Mouse (Mus musculus): ENCODE results near the gene Slc9a5. TPM values are rescaled to one million over a fixed set of nuclear protein-coding genes. Genes with fewer than 3 reads are reported as not detected.

Gene Slc9a5
- polyA plus RNA-seq, 1 experiment from 2014 or later, result 6.4 TPM

DNA sequence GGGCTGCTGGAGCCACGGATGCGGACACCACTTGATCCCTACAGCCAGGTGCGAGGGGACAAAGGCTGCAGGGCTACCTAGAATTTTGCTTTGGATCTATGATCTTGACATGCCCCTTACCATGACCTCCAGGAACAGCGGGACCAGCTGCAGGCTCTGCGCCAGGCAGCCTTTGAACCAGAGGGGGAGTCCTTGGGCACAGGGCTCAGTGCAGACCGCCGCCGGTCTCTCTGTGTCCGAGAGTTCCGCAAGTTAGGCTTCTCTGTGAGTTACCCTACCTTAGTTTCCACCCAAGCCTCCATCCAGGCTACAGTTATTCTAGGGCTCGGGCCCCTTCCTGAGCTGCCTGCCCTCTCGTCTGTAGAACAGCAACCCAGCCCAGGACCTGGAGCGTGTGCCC lies 41.0 kb upstream of the Slc9a5 start:
- Histone ChIP-seq H3K36me3 (ENCODE audit: control insufficient read depth, insufficient read depth, low read length) (peaks cover 15% of the 10 kb centered on the region), H3K27me3 (ENCODE audit: control insufficient read depth, insufficient read depth, low read length) (no peaks in the 10 kb centered on the region), H3K4me1 (ENCODE audit: control insufficient read depth, insufficient read depth, low read length) (peaks cover 12% of the 10 kb centered on the region), H3K4me2 (ENCODE audit: low read depth, severe bottlenecking) (no peak overlapping the region), H3K4me3 (ENCODE audit: low read depth, low read length) (no peak overlapping the region), H3K27ac (replicated peaks; ENCODE audit: low read depth, low read length) (no peak overlapping the region), H3K9me3 (ENCODE audit: control insufficient read depth, low read length) (no peaks in the 10 kb centered on the region), H3K9ac (ENCODE audit: low read length) (no peak overlapping the region)
- DNase-seq (ENCODE audit: low spot score), result no peak
- no peak for ATAC-seq (ENCODE audit: insufficient number of reproducible peaks, low FRiP score, low TSS enrichment, low read depth)
- WGBS, result 94% methylated on average over 13 of the region's 13 CpGs

GRCm38 (mm10) chr8:105308428-105308827 lies 40.2 kb upstream of the Slc9a5 start:
- H3K27ac ChIP-seq (replicated peaks; ENCODE audit: low read depth, low read length), result no peak overlapping the region
- no peaks in the 10 kb centered on the region for H3K27me3 ChIP-seq (ENCODE audit: control insufficient read depth, insufficient read depth, low read length)
- ATAC-seq (ENCODE audit: insufficient number of reproducible peaks, low FRiP score, low TSS enrichment, low read depth) (no peak), DNase-seq (ENCODE audit: low spot score) (no peak)
- H3K9ac ChIP-seq (ENCODE audit: low read length), result no peak overlapping the region
- H3K36me3 ChIP-seq (ENCODE audit: control insufficient read depth, insufficient read depth, low read length), result peaks cover 17% of the 10 kb centered on the region
- peaks cover 12% of the 10 kb centered on the region for H3K4me1 ChIP-seq (ENCODE audit: control insufficient read depth, insufficient read depth, low read length)
- H3K4me3 ChIP-seq (ENCODE audit: low read depth, low read length), result no peak overlapping the region
- 95% methylated on average over 10 of the region's 10 CpGs for WGBS
- H3K9me3 ChIP-seq (ENCODE audit: control insufficient read depth, low read length), result no peaks in the 10 kb centered on the region
- H3K4me2 ChIP-seq (ENCODE audit: low read depth, severe bottlenecking), result no peak overlapping the region

GRCm38 (mm10) chr8:105309142-105309847 lies 39.3 kb upstream of the Slc9a5 start:
- no peak for ATAC-seq (ENCODE audit: insufficient number of reproducible peaks, low FRiP score, low TSS enrichment, low read depth)
- H3K27me3 ChIP-seq (ENCODE audit: control insufficient read depth, insufficient read depth, low read length), result no peaks in the 10 kb centered on the region
- peaks cover 12% of the 10 kb centered on the region for H3K4me1 ChIP-seq (ENCODE audit: control insufficient read depth, insufficient read depth, low read length)
- no peak for DNase-seq (ENCODE audit: low spot score)
- peaks cover 16% of the 10 kb centered on the region for H3K36me3 ChIP-seq (ENCODE audit: control insufficient read depth, insufficient read depth, low read length)
- no peak overlapping the region for H3K9ac ChIP-seq (ENCODE audit: low read length)
- 75% methylated on average over 15 of the region's 15 CpGs for WGBS
- H3K27ac ChIP-seq (replicated peaks; ENCODE audit: low read depth, low read length), result no peak overlapping the region
- no peak overlapping the region for H3K4me3 ChIP-seq (ENCODE audit: low read depth, low read length)
- no peak overlapping the region for H3K4me2 ChIP-seq (ENCODE audit: low read depth, severe bottlenecking)
- no peaks in the 10 kb centered on the region for H3K9me3 ChIP-seq (ENCODE audit: control insufficient read depth, low read length)

DNA sequence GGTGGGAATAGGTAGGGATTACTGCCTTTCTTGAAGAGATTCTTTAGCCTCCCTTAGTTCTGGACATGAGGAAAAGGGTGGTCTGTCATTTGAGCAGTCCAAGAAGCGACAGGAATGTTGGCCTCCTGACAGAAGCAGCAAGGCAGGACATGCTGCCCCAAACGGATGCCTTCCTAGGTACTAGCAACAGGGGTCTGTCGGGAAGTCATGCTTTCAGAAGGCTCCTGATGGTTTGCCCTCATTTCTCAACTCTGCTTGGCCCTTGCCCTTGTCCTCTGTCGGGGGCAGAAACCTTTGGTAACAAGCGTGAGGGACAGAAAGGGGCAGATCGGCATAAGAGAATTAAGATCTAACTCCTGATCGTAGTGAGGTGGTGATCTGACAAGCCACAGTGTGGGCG lies 38.5 kb upstream of the Slc9a5 start:
- no peak overlapping the region for H3K4me3 ChIP-seq (ENCODE audit: low read depth, low read length)
- no peaks in the 10 kb centered on the region for H3K27me3 ChIP-seq (ENCODE audit: control insufficient read depth, insufficient read depth, low read length)
- no peak overlapping the region for H3K9ac ChIP-seq (ENCODE audit: low read length)
- no peak for DNase-seq (ENCODE audit: low spot score)
- H3K4me2 ChIP-seq (ENCODE audit: low read depth, severe bottlenecking), result no peak overlapping the region
- H3K27ac ChIP-seq (replicated peaks; ENCODE audit: low read depth, low read length), result no peak overlapping the region
- H3K4me1 ChIP-seq (ENCODE audit: control insufficient read depth, insufficient read depth, low read length), result peaks cover 12% of the 10 kb centered on the region
- H3K9me3 ChIP-seq (ENCODE audit: control insufficient read depth, low read length), result no peaks in the 10 kb centered on the region
- WGBS, result 87% methylated on average over 8 of the region's 8 CpGs
- peaks cover 16% of the 10 kb centered on the region for H3K36me3 ChIP-seq (ENCODE audit: control insufficient read depth, insufficient read depth, low read length)
- ATAC-seq (ENCODE audit: insufficient number of reproducible peaks, low FRiP score, low TSS enrichment, low read depth), result no peak

- 88% methylated on average over 1 of the region's 1 CpGs for WGBS
- ATAC-seq (ENCODE audit: insufficient number of reproducible peaks, low FRiP score, low TSS enrichment, low read depth) (no peak), DNase-seq (ENCODE audit: low spot score) (no peak)
- no peak overlapping the region for H3K27ac ChIP-seq (replicated peaks; ENCODE audit: low read depth, low read length)
- no peaks in the 10 kb centered on the region for H3K9me3 ChIP-seq (ENCODE audit: control insufficient read depth, low read length)
- peaks cover 19% of the 10 kb centered on the region for H3K36me3 ChIP-seq (ENCODE audit: control insufficient read depth, insufficient read depth, low read length)
- H3K4me2 ChIP-seq (ENCODE audit: low read depth, severe bottlenecking), result no peak overlapping the region
- no peak overlapping the region for H3K4me3 ChIP-seq (ENCODE audit: low read depth, low read length)
- H3K4me1 ChIP-seq (ENCODE audit: control insufficient read depth, insufficient read depth, low read length), result no peaks in the 10 kb centered on the region
- no peak overlapping the region for H3K9ac ChIP-seq (ENCODE audit: low read length)
- H3K27me3 ChIP-seq (ENCODE audit: control insufficient read depth, insufficient read depth, low read length), result no peaks in the 10 kb centered on the region
Measured at GRCm38 (mm10) chr8:105311718-105312117, 36.9 kb upstream of the Slc9a5 start.

GRCm38 (mm10) chr8:105312891-105313481 lies 35.7 kb upstream of the Slc9a5 start:
- Histone ChIP-seq H3K9ac (ENCODE audit: low read length) (no peak overlapping the region), H3K27ac (replicated peaks; ENCODE audit: low read depth, low read length) (no peak overlapping the region), H3K36me3 (ENCODE audit: control insufficient read depth, insufficient read depth, low read length) (peaks cover 17% of the 10 kb centered on the region), H3K4me3 (ENCODE audit: low read depth, low read length) (no peak overlapping the region), H3K4me1 (ENCODE audit: control insufficient read depth, insufficient read depth, low read length) (no peaks in the 10 kb centered on the region), H3K27me3 (ENCODE audit: control insufficient read depth, insufficient read depth, low read length) (no peaks in the 10 kb centered on the region), H3K4me2 (ENCODE audit: low read depth, severe bottlenecking) (no peak overlapping the region), H3K9me3 (ENCODE audit: control insufficient read depth, low read length) (no peaks in the 10 kb centered on the region)
- no peak for ATAC-seq (ENCODE audit: insufficient number of reproducible peaks, low FRiP score, low TSS enrichment, low read depth)
- no peak for DNase-seq (ENCODE audit: low spot score)
- 87% methylated on average over 8 of the region's 8 CpGs for WGBS

DNA sequence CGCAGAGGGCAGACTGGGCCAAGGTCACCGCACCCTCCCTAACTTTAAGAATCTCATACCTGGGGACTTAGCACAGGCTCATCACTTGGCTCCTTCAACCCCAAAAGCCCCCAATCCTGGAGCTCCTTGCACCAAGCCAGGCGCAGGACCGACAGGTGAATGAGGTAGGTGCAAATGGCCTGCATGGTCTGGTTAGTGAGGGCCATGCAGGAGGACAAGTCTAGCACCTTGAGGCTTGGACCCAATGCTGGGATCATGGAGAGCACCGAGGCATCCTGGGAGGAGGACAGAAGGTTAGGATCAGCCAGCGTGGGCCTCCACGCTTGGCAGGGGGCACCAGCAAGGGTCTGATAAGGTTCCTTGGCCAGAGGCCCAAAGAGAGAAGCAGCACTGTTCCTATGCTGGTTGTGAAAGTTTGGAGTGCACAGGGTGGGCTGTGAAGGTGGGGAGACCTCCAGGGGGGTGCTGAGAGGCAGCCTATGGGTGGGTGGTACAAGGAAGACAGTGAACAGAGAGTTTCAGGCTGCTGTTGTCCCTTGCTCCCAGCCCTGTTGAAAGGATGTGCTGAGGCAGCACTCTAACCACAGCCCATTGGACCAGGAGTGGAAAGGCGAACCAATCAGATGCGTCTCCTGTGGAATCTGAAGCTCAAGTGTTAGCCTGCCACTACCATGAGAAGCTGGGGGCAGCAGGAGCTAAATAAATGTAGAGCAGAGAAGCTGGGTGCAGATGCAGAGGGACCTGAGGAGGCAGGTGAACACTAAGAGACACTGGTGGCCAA lies 34.8 kb upstream of the Slc9a5 start:
- ATAC-seq (ENCODE audit: insufficient number of reproducible peaks, low FRiP score, low TSS enrichment, low read depth), result no peak
- no peak for DNase-seq (ENCODE audit: low spot score)
- Histone ChIP-seq H3K27ac (replicated peaks; ENCODE audit: low read depth, low read length) (no peak overlapping the region), H3K4me2 (ENCODE audit: low read depth, severe bottlenecking) (no peak overlapping the region), H3K9ac (ENCODE audit: low read length) (no peak overlapping the region), H3K9me3 (ENCODE audit: control insufficient read depth, low read length) (no peaks in the 10 kb centered on the region), H3K4me3 (ENCODE audit: low read depth, low read length) (no peak overlapping the region), H3K36me3 (ENCODE audit: control insufficient read depth, insufficient read depth, low read length) (peaks cover 10% of the 10 kb centered on the region; the same call in 1 of the 2 replicates), H3K4me1 (ENCODE audit: control insufficient read depth, insufficient read depth, low read length) (no peaks in the 10 kb centered on the region), H3K27me3 (ENCODE audit: control insufficient read depth, insufficient read depth, low read length) (no peaks in the 10 kb centered on the region)
- WGBS, result 85% methylated on average over 9 of the region's 9 CpGs

DNA sequence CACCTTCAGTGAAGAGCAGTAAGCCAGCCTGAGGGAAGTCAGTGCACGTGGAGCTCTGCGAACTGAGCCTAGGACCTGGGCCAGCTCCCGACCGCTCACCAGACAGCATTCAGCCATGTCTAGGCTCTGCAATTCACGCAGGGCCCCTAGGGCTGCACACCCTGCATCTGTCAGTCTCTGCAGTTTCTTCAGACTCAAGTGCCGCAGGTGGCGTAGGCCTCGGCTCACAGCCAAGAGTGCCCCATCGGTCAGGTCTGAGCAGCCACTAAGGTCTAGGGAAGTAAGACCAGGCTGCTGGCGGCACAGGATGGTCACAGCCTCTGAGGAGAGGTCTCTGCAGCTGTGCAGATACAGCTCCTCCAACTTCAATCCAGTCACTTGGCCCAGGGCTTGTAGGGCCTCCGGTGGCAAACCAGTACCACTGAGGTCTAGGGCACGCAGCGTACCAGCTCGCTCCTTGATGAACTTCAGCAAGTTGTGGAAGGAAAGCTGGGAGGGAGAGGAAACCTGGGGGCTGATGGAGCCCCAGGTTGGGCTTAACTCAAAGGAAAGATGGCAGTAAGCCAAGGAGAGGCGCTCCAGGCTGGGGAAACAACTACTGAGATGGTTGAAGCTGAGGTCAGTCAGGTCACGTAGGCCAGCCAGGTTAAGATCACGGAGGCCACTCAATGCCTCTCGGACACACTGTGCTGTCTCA lies 33.4 kb upstream of the Slc9a5 start:
- no peaks in the 10 kb centered on the region for H3K4me1 ChIP-seq (ENCODE audit: control insufficient read depth, insufficient read depth, low read length)
- no peaks in the 10 kb centered on the region for H3K9me3 ChIP-seq (ENCODE audit: control insufficient read depth, low read length)
- peaks cover 10% of the 10 kb centered on the region; the same call in 1 of the 2 replicates for H3K36me3 ChIP-seq (ENCODE audit: control insufficient read depth, insufficient read depth, low read length)
- H3K27ac ChIP-seq (replicated peaks; ENCODE audit: low read depth, low read length), result no peak overlapping the region
- WGBS, result 90% methylated on average over 18 of the region's 18 CpGs
- ATAC-seq (ENCODE audit: insufficient number of reproducible peaks, low FRiP score, low TSS enrichment, low read depth) (no peak), DNase-seq (ENCODE audit: low spot score) (no peak)
- no peak overlapping the region for H3K4me2 ChIP-seq (ENCODE audit: low read depth, severe bottlenecking)
- H3K27me3 ChIP-seq (ENCODE audit: control insufficient read depth, insufficient read depth, low read length), result no peaks in the 10 kb centered on the region
- H3K9ac ChIP-seq (ENCODE audit: low read length), result no peak overlapping the region
- H3K4me3 ChIP-seq (ENCODE audit: low read depth, low read length), result no peak overlapping the region
